9 mouse cellular contexts compared by ENCODE assay signal in genomic region chr11:88251972-88252766, GRCm38 (mm10). TPM values are rescaled to one million over a fixed set of nuclear protein-coding genes. Genes with fewer than 3 reads are reported as not detected.
DNase-seq lines count a peak whose midpoint lies in the region; ATAC-seq and TF ChIP-seq lines count a peak whose summit lies in the region.
"Had no signal": no experiment of that assay in that cellular context is flagged by ENCODE, and none has a peak within 500 bp of the region (broad histone marks: within the 10 kb centered on the region; RNA-seq: fewer than 3 reads in every experiment).

No protein-coding gene starts in this region.

- peak; percentile 91 for ATAC-seq in frontal cortex, adult (ENCODE audit: low TSS enrichment)
- peak; percentile 82 to 89 for ATAC-seq in hematopoietic stem cell, adult 5-6 weeks (replicated peaks in 1 of 2; ENCODE audit: insufficient read depth in 1 of 2, low FRiP score in 2 of 2, low TSS enrichment in 1 of 2, low read depth in 1 of 2, poor library complexity in 2 of 2, severe bottlenecking in 2 of 2)
- ATAC-seq in lung, embryonic 15.5 days (ENCODE audit: borderline replicate concordance, extremely low read depth, low FRiP score, low TSS enrichment): peak; percentile 73

- H3K27ac ChIP-seq in ES-E14 (ENCODE audit: insufficient read depth, low read depth, low read length, poor library complexity, severe bottlenecking): no peak overlapping the region
- no peak overlapping the region for H3K27ac ChIP-seq in cerebellum, adult 2 months (ENCODE audit: insufficient read depth, low read length)
- no peak overlapping the region for H3K27ac ChIP-seq in lung, embryonic 15.5 days
- H3K27ac ChIP-seq in olfactory bulb, adult 2 months (ENCODE audit: insufficient read depth, low read depth, low read length): peak overlapping the region; percentile 18

- TF ChIP-seq POLR2A in cerebellum, adult 2 months (IDR thresholded peaks at IDR 0.05; ENCODE audit: borderline replicate concordance, insufficient read depth, low read length): no peak
- no peak for TF ChIP-seq POLR2A in olfactory bulb, adult 2 months (IDR thresholded peaks at IDR 0.05; ENCODE audit: insufficient read depth, low read depth, low read length)

- peak; percentile 98 for TF ChIP-seq CTCF in cerebellum, adult 2 months (IDR thresholded peaks at IDR 0.05; ENCODE audit: borderline replicate concordance, insufficient read depth, low read depth, low read length)
- TF ChIP-seq CTCF in olfactory bulb, adult 2 months (IDR thresholded peaks at IDR 0.05; ENCODE audit: insufficient read depth, low read depth, low read length): peak; percentile 94

- peak; percentile 60 for DNase-seq in ES-E14 (ENCODE audit: low read depth, low spot score)
- peak; percentile 79 to 89 for DNase-seq in cerebellum, adult 2 months
- DNase-seq in layer of hippocampus, adult 8-10 months (ENCODE audit: low spot score in 2 of 2): peak; percentile 48 to 86
- peak; percentile 50 to 51 for DNase-seq in thymus, adult 18-20 months

- H3K9me3 ChIP-seq in ES-E14 (ENCODE audit: control insufficient read depth, insufficient read depth, low read depth, low read length): no peaks in the 10 kb centered on the region
- H3K9me3 ChIP-seq in lung, embryonic 15.5 days: no peaks in the 10 kb centered on the region

- peaks cover 0 to 2% of the 10 kb centered on the region in 2 experiments; a peak in 1 of 4 replicates for H3K4me1 ChIP-seq in ES-E14 (ENCODE audit: control insufficient read depth in 2 of 2, insufficient read depth in 2 of 2, low read length in 2 of 2, poor library complexity in 1 of 2)
- peaks cover 3% of the 10 kb centered on the region for H3K4me1 ChIP-seq in cerebellum, adult 2 months (ENCODE audit: control insufficient read depth, insufficient read depth, low read length)
- peaks cover 15% of the 10 kb centered on the region for H3K4me1 ChIP-seq in lung, embryonic 15.5 days
- peaks cover 13% of the 10 kb centered on the region for H3K4me1 ChIP-seq in olfactory bulb, adult 2 months (ENCODE audit: control insufficient read depth, insufficient read depth, low read length)

- no peak overlapping the region for H3K9ac ChIP-seq in ES-E14 (ENCODE audit: insufficient read depth, low read depth, low read length, poor library complexity, severe bottlenecking)
- no peak overlapping the region for H3K9ac ChIP-seq in lung, embryonic 15.5 days

- in situ Hi-C loops in ES-E14 (cut with MboI; ENCODE audit: low sequenced_read_pairs in 2 of 2, unreplicated experiment in 2 of 2): no loop called here

- no peak overlapping the region for H3K4me3 ChIP-seq in ES-E14 (ENCODE audit: insufficient read depth in 1 of 2, low read depth in 1 of 2, low read length in 2 of 2, poor library complexity in 1 of 2, severe bottlenecking in 1 of 2)
- no peak overlapping the region for H3K4me3 ChIP-seq in cerebellum, adult 2 months (replicated peaks; ENCODE audit: insufficient read depth, low read depth, low read length)
- 0 out of 2 replicates have a peak overlapping the region, but pooled peaks have one; percentile 3 for H3K4me3 ChIP-seq in lung, embryonic 15.5 days
- no peak overlapping the region for H3K4me3 ChIP-seq in olfactory bulb, adult 2 months (ENCODE audit: insufficient read depth, low read depth, low read length)

- WGBS in cerebellum, adult 2 months: 20% methylated on average over 22 of the region's 22 CpGs
- 9% methylated on average over 22 of the region's 22 CpGs for WGBS in lung, embryonic 15.5 days
- 14% methylated on average over 22 of the region's 22 CpGs for WGBS in olfactory bulb, adult 2 months

- peak overlapping the region; percentile 39 for H3K4me2 ChIP-seq in lung, embryonic 15.5 days

- no peaks in the 10 kb centered on the region for H3K27me3 ChIP-seq in cerebellum, adult 2 months (ENCODE audit: control insufficient read depth, insufficient read depth, low read length)
- H3K27me3 ChIP-seq in lung, embryonic 15.5 days: no peaks in the 10 kb centered on the region

- no peaks in the 10 kb centered on the region for H3K36me3 ChIP-seq in ES-E14 (ENCODE audit: control insufficient read depth, insufficient read depth, low read length, poor library complexity, severe bottlenecking)
- no peaks in the 10 kb centered on the region for H3K36me3 ChIP-seq in lung, embryonic 15.5 days

TF ChIP-seq in ES-E14, 5 proteins besides CTCF, POLR2A, EP300 and RAD21:
- TF ChIP-seq MAFK (IDR thresholded peaks at IDR 0.05; ENCODE audit: insufficient read depth, low read depth, low read length) (no peak), ZC3H11A (IDR thresholded peaks at IDR 0.05; ENCODE audit: borderline replicate concordance, low read depth, low read length) (peak; percentile 50; the same call in 1 of the 2 replicates)

RNA-seq across cellular contexts. Expression of gene Ccdc182, which starts 41.7 kb away (rescaled TPM):
- total RNA-seq in ES-E14 (2012; rRNA removed): 0.37 TPM in 1 of 2 replicates, not detected in the other
- 0.23 TPM in 1 of 2 replicates, not detected in the other for polyA plus RNA-seq in cerebellum, adult 2 months (2012; rRNA removed)
- not detected in 2 replicates for total RNA-seq in hematopoietic stem cell, adult 5-6 weeks (2017)
- total RNA-seq in layer of hippocampus, adult 8-10 months (2022): not detected
- 0.12 TPM in 1 of 2 replicates, not detected in the other for polyA plus RNA-seq in lung, embryonic 15.5 days (2015; fragmentation: Nextera tagmentation; extraction: Ambion mirVana)
- not detected in 2 replicates for polyA plus RNA-seq in olfactory bulb, adult 2 months (2012; ENCODE audit: insufficient read depth, insufficient read length, low replicate concordance, missing spikeins)
- polyA plus RNA-seq: gonadal fat pad, adult 2 months had no signal

RNA-seq across cellular contexts. Expression of gene Mrps23, which starts 48.0 kb away (rescaled TPM):
- total RNA-seq in ES-E14 (2012; rRNA removed): 94.7 and 139 TPM in 2 replicates
- 90.0 and 90.4 TPM in 2 replicates for polyA plus RNA-seq in cerebellum, adult 2 months (2012; rRNA removed)
- total RNA-seq in hematopoietic stem cell, adult 5-6 weeks (2017): 65.5 and 71.2 TPM in 2 replicates
- total RNA-seq in layer of hippocampus, adult 8-10 months (2022): 10 to 100 TPM; 63.2 to 64.8 (median 63.7) TPM
- polyA plus RNA-seq in lung, embryonic 15.5 days (2015; fragmentation: Nextera tagmentation; extraction: Ambion mirVana): 57.4 and 59.4 TPM in 2 replicates
- polyA plus RNA-seq in olfactory bulb, adult 2 months (2012; ENCODE audit: insufficient read depth, insufficient read length, low replicate concordance, missing spikeins): not detected in 2 replicates
